Mouse (Mus musculus) kidney, adult 2 months (tissue): Measurements from ENCODE around the gene Cyp3a13. TPM values are rescaled to one million over a fixed set of nuclear protein-coding genes. Genes with fewer than 3 reads are reported as not detected.

Experiments
- polyA plus RNA-seq: library from polyadenylated mRNA; depleted of rRNA; stranded (reverse); fragments of >200 nt; gene quantifications from 2 replicates; pipeline ENCODE4 v1.2.3, GENCODE M21; 2012; rRNA removed

Gene Cyp3a13
- polyA plus RNA-seq, 1 experiment: 0.31 TPM

Other genes starting within 250 kb of the Cyp3a13 start
- gene Agfg2, start 236.9 kb downstream of the Cyp3a13 start, polyA plus RNA-seq: 36.5 and 48.1 TPM in 2 replicates
- 3.1 and 4.1 TPM in 2 replicates for gene Nyap1, start 180.0 kb downstream of the Cyp3a13 start, polyA plus RNA-seq
- gene Tsc22d4, start 175.9 kb downstream of the Cyp3a13 start, polyA plus RNA-seq: 71.2 and 78.4 TPM in 2 replicates
- gene Ppp1r35, start 142.8 kb downstream of the Cyp3a13 start, polyA plus RNA-seq: 30.6 and 36.6 TPM in 2 replicates
- gene Mepce, start 134.0 kb downstream of the Cyp3a13 start, polyA plus RNA-seq: 41.0 and 42.9 TPM in 2 replicates
- gene Zcwpw1, start 133.8 kb downstream of the Cyp3a13 start, polyA plus RNA-seq: 1.6 and 2.5 TPM in 2 replicates
- gene Pilra, start 85.3 kb downstream of the Cyp3a13 start, polyA plus RNA-seq: 1.5 and 2.5 TPM in 2 replicates
- gene Pilrb1, start 63.5 kb downstream of the Cyp3a13 start, polyA plus RNA-seq: 1.3 and 1.5 TPM in 2 replicates
- 1.3 and 2.3 TPM in 2 replicates for gene Pilrb2, start 49.8 kb downstream of the Cyp3a13 start, polyA plus RNA-seq
- gene Gjc3, start 41.5 kb upstream of the Cyp3a13 start, polyA plus RNA-seq: 0.05 and 0.20 TPM in 2 replicates
- 5.1 and 5.3 TPM in 2 replicates for gene Azgp1, start 59.9 kb upstream of the Cyp3a13 start, polyA plus RNA-seq
- gene Smok3a, start 99.6 kb upstream of the Cyp3a13 start, polyA plus RNA-seq: not detected in 2 replicates
- gene Smok3b, start 99.8 kb upstream of the Cyp3a13 start, polyA plus RNA-seq: not detected in 2 replicates
- not detected in 2 replicates for gene Smok3c, start 131.6 kb upstream of the Cyp3a13 start, polyA plus RNA-seq
- gene Zkscan1, start 163.5 kb upstream of the Cyp3a13 start, polyA plus RNA-seq: 8.3 and 10.2 TPM in 2 replicates
- gene Zscan21, start 195.3 kb upstream of the Cyp3a13 start, polyA plus RNA-seq: 9.8 and 10.9 TPM in 2 replicates
- 3.4 and 4.4 TPM in 2 replicates for gene Zfp113, start 234.1 kb upstream of the Cyp3a13 start, polyA plus RNA-seq
- gene Cops6, start 239.5 kb upstream of the Cyp3a13 start, polyA plus RNA-seq: 141 and 144 TPM in 2 replicates